In genomic region chr11:11851957-11852505, GRCm38 (mm10) we compare ENCODE assay signal across 16 mouse cellular contexts. TPM values are rescaled to one million over a fixed set of nuclear protein-coding genes. Genes with fewer than 3 reads are reported as not detected.
DNase-seq lines count a peak whose midpoint lies in the region; ATAC-seq lines count a peak whose summit lies in the region.
"Had no signal": no experiment of that assay in that cellular context is flagged by ENCODE, and none has a peak within 500 bp of the region (broad histone marks: within the 10 kb centered on the region; RNA-seq: fewer than 3 reads in every experiment).

No protein-coding gene starts in this region.

- no peak overlapping the region for H3K4me2 ChIP-seq in lung, embryonic 15.5 days
- no peak overlapping the region for H3K4me2 ChIP-seq in hindbrain, embryonic 12.5 days (replicated peaks)
- H3K4me2 ChIP-seq: midbrain, embryonic 11.5 days had no signal

- H3K9me3 ChIP-seq in heart, embryonic 10.5 days, result peaks cover 3% of the 10 kb centered on the region; the same call in 1 of the 2 replicates
- no peaks in the 10 kb centered on the region for H3K9me3 ChIP-seq in lung, embryonic 15.5 days
- H3K9me3 ChIP-seq in hindbrain, embryonic 12.5 days (replicated peaks), result 0 out of 2 replicates have a peak, but pooled peaks cover 3% of the 10 kb centered on the region

- peaks cover 2% of the 10 kb centered on the region; the same call in 1 of the 2 replicates for H3K36me3 ChIP-seq in heart, embryonic 10.5 days
- H3K36me3 ChIP-seq in lung, embryonic 15.5 days, result no peaks in the 10 kb centered on the region
- no peaks in the 10 kb centered on the region for H3K36me3 ChIP-seq in hindbrain, embryonic 12.5 days

- peak overlapping the region; percentile 5; the same call in 1 of the 2 replicates for H3K27ac ChIP-seq in heart, embryonic 10.5 days
- peak overlapping the region; percentile 81 for H3K27ac ChIP-seq in lung, embryonic 15.5 days
- peak overlapping the region; percentile 32 for H3K27ac ChIP-seq in hindbrain, embryonic 12.5 days
- H3K27ac ChIP-seq: kidney, postnatal 0 days had no signal

- peaks cover 44% of the 10 kb centered on the region for H3K4me1 ChIP-seq in heart, embryonic 10.5 days
- H3K4me1 ChIP-seq in lung, embryonic 15.5 days, result peaks cover 60% of the 10 kb centered on the region
- H3K4me1 ChIP-seq in hindbrain, embryonic 12.5 days, result peaks cover 31% of the 10 kb centered on the region

- H3K27me3 ChIP-seq in heart, embryonic 10.5 days (ENCODE audit: insufficient read depth, poor library complexity, severe bottlenecking), result no peaks in the 10 kb centered on the region
- H3K27me3 ChIP-seq in lung, embryonic 15.5 days, result no peaks in the 10 kb centered on the region
- H3K27me3 ChIP-seq in hindbrain, embryonic 12.5 days, result no peaks in the 10 kb centered on the region
- H3K27me3 ChIP-seq: Patski had no signal

- no peak for DNase-seq in heart, embryonic 10.5 days (ENCODE audit: low spot score)
- no peak for DNase-seq in heart, postnatal 14 days
- no peak for DNase-seq in lung, postnatal 4 days
- peak; percentile 55 for DNase-seq in mesoderm, embryonic 11.5 days (ENCODE audit: low read depth, low spot score)
- DNase-seq in adrenal gland, adult 8-10 months, result no peak
- DNase-seq in layer of hippocampus, adult 8-10 months (ENCODE audit: low spot score in 2 of 2), result no peak
- DNase-seq: cerebellum, adult 8-10 months; heart, adult 18-20 months; lung, adult 18-20 months; thymus, postnatal 25 days had no signal

- no peak overlapping the region for H3K9ac ChIP-seq in lung, embryonic 15.5 days
- H3K9ac ChIP-seq in hindbrain, embryonic 12.5 days, result no peak overlapping the region

- 82% methylated on average over 6 of the region's 6 CpGs for WGBS in heart, embryonic 10.5 days
- 62% methylated on average over 6 of the region's 6 CpGs for WGBS in lung, embryonic 15.5 days
- WGBS in hindbrain, embryonic 12.5 days, result 72% methylated on average over 6 of the region's 6 CpGs

- H3K4me3 ChIP-seq in heart, embryonic 10.5 days, result no peak overlapping the region
- H3K4me3 ChIP-seq in lung, embryonic 15.5 days, result no peak overlapping the region
- H3K4me3 ChIP-seq in hindbrain, embryonic 12.5 days, result no peak overlapping the region

- intact Hi-C loops in heart, postnatal 14 days (cut with DNase I), result no loop called here

- ATAC-seq in lung, embryonic 15.5 days (ENCODE audit: borderline replicate concordance, extremely low read depth, low FRiP score, low TSS enrichment), result no peak
- ATAC-seq in hindbrain, embryonic 12.5 days (ENCODE audit: low FRiP score), result peak; percentile 21; the same call in 1 of the 2 replicates
- ATAC-seq: Patski had no signal

RNA-seq across cellular contexts. Expression of gene Fignl1, which starts 43.3 kb away (rescaled TPM):
- polyA plus RNA-seq in heart, embryonic 10.5 days (2016; fragmentation: Nextera tagmentation; extraction: Ambion mirVana), result 94.9 and 96.4 TPM in 2 replicates
- total RNA-seq in heart, postnatal 14 days (2021), result 1 to 10 TPM; 1.0 to 2.3 TPM
- 86.1 and 88.1 TPM in 2 replicates for polyA plus RNA-seq in lung, embryonic 15.5 days (2015; fragmentation: Nextera tagmentation; extraction: Ambion mirVana)
- polyA plus RNA-seq in hindbrain, embryonic 12.5 days (2016; fragmentation: Nextera tagmentation; extraction: Ambion mirVana), result 41.0 and 41.1 TPM in 2 replicates
- 1 to 10 TPM; 1.3 to 2.8 (median 2.1) TPM for total RNA-seq in adrenal gland, adult 8-10 months (2022)
- total RNA-seq in layer of hippocampus, adult 8-10 months (2022), result under 1 TPM; 0.35 to 0.89 (median 0.76) TPM

RNA-seq across cellular contexts. Expression of gene Ddc, which starts 45.9 kb away (rescaled TPM):
- polyA plus RNA-seq in heart, embryonic 10.5 days (2016; fragmentation: Nextera tagmentation; extraction: Ambion mirVana), result 34.5 and 42.8 TPM in 2 replicates
- 1 to 10 TPM; 3.1 to 5.8 TPM for total RNA-seq in heart, postnatal 14 days (2021)
- 15.4 and 16.4 TPM in 2 replicates for polyA plus RNA-seq in lung, embryonic 15.5 days (2015; fragmentation: Nextera tagmentation; extraction: Ambion mirVana)
- 8.3 and 12.4 TPM in 2 replicates for polyA plus RNA-seq in hindbrain, embryonic 12.5 days (2016; fragmentation: Nextera tagmentation; extraction: Ambion mirVana)
- total RNA-seq in adrenal gland, adult 8-10 months (2022), result 100 to 1,000 TPM in 2 of 4 experiments, 10 to 100 TPM in 2; 75.6 to 147 (median 95.4) TPM
- 10 to 100 TPM in 2 of 4 experiments, 1 to 10 TPM in 2; 7.4 to 11.0 (median 9.1) TPM for total RNA-seq in layer of hippocampus, adult 8-10 months (2022)
- total RNA-seq: hematopoietic stem cell, adult 5-6 weeks had no signal

Comparison
In these comparisons a context has a peak if more than half of its experiments do, and no peak if none do; other contexts are left out.
1. H3K27ac ChIP-seq: peak in every context shown above with its lines; median percentile 81 in lung, embryonic 15.5 days; 32 in hindbrain, embryonic 12.5 days; 5 in heart, embryonic 10.5 days.
2. RNA of gene Ddc, which starts 45.9 kb away (total RNA-seq): 75.6 to 147 TPM in adrenal gland, adult 8-10 months; 7.4 to 11.0 TPM in layer of hippocampus, adult 8-10 months and 3.1 to 5.8 TPM in heart, postnatal 14 days; every median in the first group is over 4 times any median in the second.